Mouse (Mus musculus): ENCODE data around the gene Gm26727. TPM values are rescaled to one million over a fixed set of nuclear protein-coding genes. Genes with fewer than 3 reads are reported as not detected.
"Not testable (repeated sequence)": the region's sequence is repeated elsewhere in the genome, so short reads cannot be mapped to it uniquely, and the experiment has no call there.

Gene Gm26727
- not detected for total RNA-seq (2022)

- no peak for DNase-seq (ENCODE audit: low spot score in 2 of 2)
Measured at GRCm38 (mm10) chr2:67433081-67433480, at the start of gene Gm26727. TSS of gene Gm26727 (minus strand) at chr2:67433181.

DNA sequence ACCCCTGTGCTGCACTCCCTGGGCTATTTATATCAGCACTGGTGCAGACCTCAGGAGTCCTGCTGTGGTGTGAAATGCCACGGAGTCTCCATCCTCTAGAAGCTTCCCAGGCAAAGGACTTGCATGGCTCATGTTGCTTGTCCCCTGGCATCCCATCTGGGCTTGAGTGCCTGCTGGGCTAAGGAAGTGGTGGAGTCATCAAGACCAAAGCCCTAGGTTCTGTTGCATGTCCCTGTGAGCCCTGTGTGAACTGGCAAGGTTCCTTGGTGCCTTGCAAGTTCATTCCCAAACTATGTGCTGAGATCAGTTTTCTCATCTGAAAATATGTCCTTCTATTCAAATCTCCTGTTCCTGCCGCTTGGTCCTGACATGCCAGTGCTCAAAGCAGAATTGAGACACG is 48.1 kb upstream of the Gm26727 start:
- no peak for DNase-seq (ENCODE audit: low spot score in 2 of 2)

- DNase-seq (ENCODE audit: low spot score in 2 of 2): no peak
Measured at GRCm38 (mm10) chr2:67477753-67478152, 44.8 kb upstream of the Gm26727 start.

- DNase-seq (ENCODE audit: low spot score in 2 of 2): not testable (repeated sequence)
Measured at GRCm38 (mm10) chr2:67470030-67470429, 37.0 kb upstream of the Gm26727 start.

DNA sequence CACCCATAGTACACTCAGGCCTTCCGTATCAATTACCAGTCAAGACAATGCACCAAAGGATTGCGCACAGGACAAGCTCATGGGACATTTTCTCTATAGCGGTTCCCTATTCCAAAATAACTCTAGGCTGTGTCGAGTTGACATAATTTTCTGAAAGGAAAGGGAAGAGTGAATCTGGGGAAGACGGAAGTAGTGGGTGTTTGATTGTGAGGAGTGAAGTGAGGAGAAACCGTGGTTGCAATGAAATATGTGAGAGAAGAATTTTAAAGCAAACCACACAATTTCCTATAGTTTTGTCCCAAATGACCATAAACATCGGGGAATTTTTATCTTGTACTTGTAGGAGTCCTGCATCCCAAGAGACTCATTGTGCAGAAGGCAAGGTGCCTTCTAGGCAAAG is 34.1 kb upstream of the Gm26727 start:
- no peak for DNase-seq (ENCODE audit: low spot score in 2 of 2)

- no peak for DNase-seq (ENCODE audit: low spot score in 2 of 2)
Measured at GRCm38 (mm10) chr2:67460857-67461256, 27.9 kb upstream of the Gm26727 start.

DNA sequence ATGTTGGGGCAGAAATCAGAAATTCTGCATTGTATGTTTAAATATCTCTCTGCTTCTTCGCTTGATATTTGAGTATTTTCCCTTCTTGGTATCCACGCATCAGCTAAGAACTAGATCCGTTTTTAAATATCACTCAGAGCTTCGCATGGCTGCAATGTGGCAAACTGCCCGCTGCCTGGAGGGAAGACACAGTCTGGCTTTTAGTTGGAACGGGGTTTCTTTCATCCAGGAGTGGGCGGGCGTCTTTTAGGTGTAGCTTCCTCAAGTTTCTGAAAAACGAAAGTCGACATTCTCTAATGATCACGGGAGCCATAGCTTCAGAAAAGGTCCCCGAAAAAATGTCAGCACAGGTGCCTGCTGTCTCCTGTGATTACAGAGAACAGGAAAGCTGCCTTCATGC is 14.2 kb upstream of the Gm26727 start:
- DNase-seq (ENCODE audit: low spot score in 2 of 2): peak in 1 of 2 experiments; percentile 25

DNA sequence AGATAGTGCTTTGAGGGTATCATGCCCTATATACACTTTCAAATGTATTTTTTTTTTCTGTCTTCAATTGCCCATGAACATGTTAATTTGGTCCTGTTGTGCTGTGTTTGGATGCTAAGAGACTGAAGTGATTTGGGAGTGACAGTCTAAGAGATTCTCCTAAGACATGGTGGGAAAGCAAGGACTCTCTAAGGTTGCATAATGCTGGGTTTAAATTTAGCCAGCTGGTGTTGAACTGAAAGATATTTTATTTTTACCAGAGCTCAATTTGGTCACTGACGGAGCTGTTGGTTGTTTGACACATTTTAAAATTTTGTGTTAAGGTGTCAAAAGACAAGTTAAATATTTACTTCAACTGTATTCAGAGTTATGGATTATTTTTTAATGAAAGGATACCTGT is 13.8 kb upstream of the Gm26727 start:
- DNase-seq (ENCODE audit: low spot score in 2 of 2): no peak

DNA sequence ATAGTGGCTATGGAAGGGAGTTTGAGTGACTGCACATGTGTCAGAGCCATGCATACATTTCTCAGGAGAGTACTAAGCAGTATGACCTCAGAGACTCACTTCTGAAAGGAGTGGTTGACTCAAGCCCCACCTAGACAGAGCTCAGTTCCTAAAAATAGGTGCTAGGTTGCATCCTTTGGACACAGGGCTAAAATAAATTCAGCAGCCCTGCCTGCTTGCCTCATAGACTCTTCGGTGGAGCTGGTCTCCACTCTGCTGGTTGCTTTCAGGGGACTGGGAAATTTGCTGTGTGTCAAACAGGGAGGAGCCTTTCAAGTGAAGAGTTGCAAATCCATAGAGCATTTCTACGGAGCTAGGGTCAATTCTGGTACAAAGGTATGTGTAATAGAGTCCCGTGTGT is 12.8 kb upstream of the Gm26727 start, which contains the start of gene Xirp2:
Xirp2 (plus strand) TSS at position 223 of the 400 bp plus-strand sequence.
- no peak for DNase-seq (ENCODE audit: low spot score in 2 of 2)

GRCm38 (mm10) chr2:67438309-67438708 is 5.3 kb upstream of the Gm26727 start:
- no peak for DNase-seq (ENCODE audit: low spot score in 2 of 2)

DNA sequence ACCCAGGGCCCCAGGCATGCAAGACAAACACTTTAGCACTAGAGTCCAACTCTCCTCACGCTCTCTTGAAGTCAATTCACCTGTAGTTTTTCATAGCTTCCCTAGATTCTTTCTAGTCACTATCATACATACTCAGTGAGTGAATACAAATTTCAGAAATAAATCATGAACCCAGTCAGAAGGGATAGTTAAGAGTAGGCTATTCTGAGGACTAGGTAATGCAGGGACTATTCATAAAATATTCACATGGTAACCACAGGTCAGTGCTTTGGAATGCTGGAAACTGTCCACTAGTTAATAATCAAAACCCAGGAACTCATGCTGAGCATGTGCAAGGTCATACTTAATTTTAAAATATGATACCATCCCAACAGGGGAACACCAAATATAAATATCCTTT is 10.2 kb downstream of the Gm26727 start:
- DNase-seq (ENCODE audit: low spot score in 2 of 2): no peak

DNA sequence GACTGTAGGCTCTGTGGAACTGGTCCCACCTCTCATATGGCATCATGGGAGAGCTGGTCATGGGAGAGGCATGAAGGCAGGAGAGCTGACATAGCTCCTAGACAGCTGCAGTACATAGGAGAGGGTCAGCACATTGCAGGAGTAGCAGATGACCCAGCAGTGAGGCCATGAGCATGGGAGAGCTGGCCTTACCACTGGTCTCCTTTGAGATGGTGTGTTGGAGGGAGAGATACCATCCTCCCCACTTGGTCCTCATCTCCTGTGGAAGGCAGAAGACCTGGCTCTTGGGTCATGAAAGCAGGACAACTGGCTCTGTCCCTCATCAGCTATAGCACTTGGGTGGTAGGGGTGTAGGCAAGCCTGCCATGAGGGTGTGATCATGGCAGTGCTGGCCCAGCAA is 12.1 kb downstream of the Gm26727 start:
- DNase-seq (ENCODE audit: low spot score in 2 of 2): no peak

DNA sequence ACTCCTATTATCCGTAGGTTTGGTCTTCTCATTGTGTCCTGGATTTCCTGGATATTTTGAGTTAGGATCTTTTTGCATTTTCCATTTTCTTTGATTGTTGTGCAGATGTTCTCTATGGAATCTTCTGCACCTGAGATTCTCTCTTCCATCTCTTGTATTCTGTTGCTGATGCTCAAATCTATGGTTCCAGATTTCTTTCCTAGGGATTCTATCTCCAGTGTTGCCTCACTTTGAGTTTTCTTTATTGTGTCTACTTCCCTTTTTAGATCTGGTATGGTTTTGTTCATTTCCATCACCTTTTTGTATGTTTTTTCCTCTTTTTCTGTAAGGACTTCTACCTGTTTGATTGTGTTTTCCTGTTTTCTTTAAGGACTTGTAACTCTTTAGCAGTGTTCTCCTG is 19.6 kb downstream of the Gm26727 start, which contains the start of gene Gm21830:
Gm21830 (plus strand) TSS at position 301 of the 400 bp plus-strand sequence.
- DNase-seq (ENCODE audit: low spot score in 2 of 2): not testable (repeated sequence)

Other genes with a start within 250 kb of the Gm26727 start
- not detected for gene Gm21830, start 19.5 kb downstream of the Gm26727 start, total RNA-seq (2022)
- gene Xirp2, start 12.8 kb upstream of the Gm26727 start, total RNA-seq (2022): under 1 TPM; 0.02 to 0.52 (median 0.32) TPM
- gene B3galt1, start 132.7 kb upstream of the Gm26727 start, total RNA-seq (2022): 10 to 100 TPM; 83.8 to 88.3 (median 86.0) TPM